Mouse (Mus musculus): ENCODE measurements around the gene Trappc6b. TPM values are rescaled to one million over a fixed set of nuclear protein-coding genes. Genes with fewer than 3 reads are reported as not detected.

The Trappc6b gene
- polyA plus RNA-seq, 1 experiment, result not detected

DNA sequence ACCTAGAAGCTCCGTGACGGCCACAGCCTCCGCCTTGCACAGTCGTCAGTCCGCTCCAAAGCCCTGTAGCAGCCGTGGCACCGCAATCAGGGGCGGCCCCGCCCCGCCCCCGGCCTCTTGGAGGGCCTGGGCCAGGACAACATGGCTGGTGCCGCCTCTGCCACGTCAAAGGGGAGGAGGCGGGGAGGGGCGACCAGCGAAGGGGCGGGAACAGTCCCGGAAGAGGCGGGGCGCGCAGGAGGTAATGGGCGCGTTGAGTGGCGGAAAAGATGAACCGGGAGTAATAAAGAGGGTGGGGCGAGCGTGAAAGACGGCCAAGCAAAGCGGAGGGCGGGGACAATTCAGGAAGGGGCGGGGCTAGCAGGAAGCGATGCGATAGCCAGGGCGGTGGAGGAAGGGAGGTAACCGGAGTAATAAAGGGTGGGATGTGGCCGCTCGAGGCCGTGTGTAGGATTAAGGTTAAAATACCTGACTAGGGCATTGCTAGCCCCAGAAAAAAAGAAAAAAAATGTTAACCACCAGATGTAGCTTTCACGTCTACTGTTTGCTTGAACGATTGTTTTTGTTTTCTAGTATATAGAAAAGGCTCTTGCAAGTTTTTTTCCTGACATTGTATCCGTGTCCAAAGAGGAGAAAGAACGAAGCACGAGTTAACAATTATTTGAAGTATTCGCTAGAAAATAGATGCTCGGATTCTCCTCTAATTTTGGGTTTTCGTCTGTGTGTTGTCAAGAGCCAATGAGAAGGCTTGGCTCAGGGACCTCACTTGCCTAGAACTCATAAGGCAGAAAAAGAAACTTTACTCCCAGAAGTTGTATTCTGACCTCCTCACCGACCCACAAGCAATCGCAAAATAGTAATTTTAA lies 49.2 kb downstream of the Trappc6b start, which contains the start of gene Sec23a:
TSS of gene Sec23a (minus strand) at position 174 of the 866 bp plus-strand sequence.
- peak; percentile 70; the same call in 1 of the 2 replicates for TF ChIP-seq POLR2A (IDR thresholded peaks at IDR 0.05; ENCODE audit: insufficient read depth, low read depth, low read length)
- no peak for TF ChIP-seq CTCF (IDR thresholded peaks at IDR 0.05; ENCODE audit: insufficient read depth, low read depth, low read length)
- H3K27ac ChIP-seq (ENCODE audit: insufficient read depth, low read depth, low read length), result peak within 1 kb of the TSS; percentile 5; the same call in 1 of the 2 replicates
- peak within 1 kb of the TSS; percentile 57 for H3K4me3 ChIP-seq (ENCODE audit: insufficient read depth, low read depth, low read length)
- H3K4me1 ChIP-seq (ENCODE audit: control insufficient read depth, insufficient read depth, low read length), result 0 out of 2 replicates have a peak, but pooled peaks cover 5% of the 10 kb centered on the region
- under 1% methylated on average over 47 of the region's 48 CpGs for WGBS

DNA sequence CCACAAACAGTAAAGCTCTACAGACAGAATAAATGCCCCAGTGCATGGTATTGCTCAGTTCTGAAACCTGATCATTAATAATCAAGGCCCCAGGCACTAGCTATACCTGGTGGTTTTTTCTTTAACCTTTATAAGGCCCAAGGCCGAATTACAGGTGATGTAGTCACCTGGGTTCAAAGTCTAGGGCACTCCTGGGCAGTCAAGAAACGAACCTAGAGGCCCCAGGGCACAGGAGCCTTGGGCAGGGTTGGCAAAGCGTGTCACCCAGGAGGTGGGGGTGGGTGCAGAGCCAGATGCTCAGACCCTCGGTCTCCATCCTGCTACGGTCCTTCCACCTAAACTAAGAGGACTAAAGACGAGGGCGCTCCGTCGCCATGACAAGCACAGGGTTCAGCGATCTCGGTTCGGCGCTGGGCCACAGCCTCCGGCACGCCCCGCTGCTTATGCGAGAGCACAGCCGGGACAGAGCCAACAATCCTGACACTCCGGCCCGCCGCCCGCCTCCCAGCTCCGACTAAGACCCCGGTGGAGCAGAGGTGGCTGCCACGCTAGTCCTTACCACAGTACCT lies 49.9 kb downstream of the Trappc6b start:
- WGBS, result 1% methylated on average over 25 of the region's 25 CpGs
- Histone ChIP-seq H3K4me3 (ENCODE audit: insufficient read depth, low read depth, low read length) (peak overlapping the region; percentile 57), H3K27ac (ENCODE audit: insufficient read depth, low read depth, low read length) (peak overlapping the region; percentile 5; the same call in 1 of the 2 replicates), H3K4me1 (ENCODE audit: control insufficient read depth, insufficient read depth, low read length) (0 out of 2 replicates have a peak, but pooled peaks cover 5% of the 10 kb centered on the region)
- TF ChIP-seq POLR2A (IDR thresholded peaks at IDR 0.05; ENCODE audit: insufficient read depth, low read depth, low read length) (no peak), CTCF (IDR thresholded peaks at IDR 0.05; ENCODE audit: insufficient read depth, low read depth, low read length) (no peak)

DNA sequence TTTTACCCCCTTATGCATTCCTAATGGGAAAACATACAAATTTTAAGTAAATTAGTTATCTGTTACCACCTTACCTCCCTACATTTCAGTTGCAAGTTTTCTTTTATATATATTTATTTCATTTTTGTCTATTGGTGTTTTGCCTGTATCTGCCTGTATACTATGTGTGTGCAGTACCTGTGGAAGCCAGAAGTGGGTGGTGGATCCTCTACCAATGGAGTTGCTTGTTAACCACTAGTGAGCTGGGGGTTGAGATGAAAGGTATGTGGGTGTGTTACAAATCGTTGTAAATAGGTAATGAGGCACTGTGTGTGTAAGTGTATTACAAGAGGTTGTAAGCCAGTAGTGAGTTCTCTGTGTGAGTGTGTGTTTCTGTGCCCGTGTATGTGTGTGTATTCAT lies 50.8 kb downstream of the Trappc6b start:
- Histone ChIP-seq H3K4me1 (ENCODE audit: control insufficient read depth, insufficient read depth, low read length) (0 out of 2 replicates have a peak, but pooled peaks cover 5% of the 10 kb centered on the region), H3K4me3 (ENCODE audit: insufficient read depth, low read depth, low read length) (no peak overlapping the region), H3K27ac (ENCODE audit: insufficient read depth, low read depth, low read length) (no peak overlapping the region)
- 43% methylated on average over 2 of the region's 2 CpGs for WGBS
- TF ChIP-seq CTCF (IDR thresholded peaks at IDR 0.05; ENCODE audit: insufficient read depth, low read depth, low read length) (no peak), POLR2A (IDR thresholded peaks at IDR 0.05; ENCODE audit: insufficient read depth, low read depth, low read length) (no peak)

Other genes with a start within 250 kb of the Trappc6b start
- not detected in 2 replicates for gene Sec23a, start 49.5 kb downstream of the Trappc6b start, polyA plus RNA-seq (2012; ENCODE audit: insufficient read depth, insufficient read length, low replicate concordance, missing spikeins)
- gene Gemin2, start 48.1 kb downstream of the Trappc6b start, polyA plus RNA-seq (2012; ENCODE audit: insufficient read depth, insufficient read length, low replicate concordance, missing spikeins), result not detected in 2 replicates
- gene Pnn, start 5.4 kb upstream of the Trappc6b start, polyA plus RNA-seq (2012; ENCODE audit: insufficient read depth, insufficient read length, low replicate concordance, missing spikeins), result 140 and 742 TPM in 2 replicates
- 493 TPM in 1 of 2 replicates, not detected in the other for gene Mia2, start 34.3 kb upstream of the Trappc6b start, polyA plus RNA-seq (2012; ENCODE audit: insufficient read depth, insufficient read length, low replicate concordance, missing spikeins)
- not detected in 2 replicates for gene Fbxo33, start 158.3 kb upstream of the Trappc6b start, polyA plus RNA-seq (2012; ENCODE audit: insufficient read depth, insufficient read length, low replicate concordance, missing spikeins)